In the genomic region with DNA sequence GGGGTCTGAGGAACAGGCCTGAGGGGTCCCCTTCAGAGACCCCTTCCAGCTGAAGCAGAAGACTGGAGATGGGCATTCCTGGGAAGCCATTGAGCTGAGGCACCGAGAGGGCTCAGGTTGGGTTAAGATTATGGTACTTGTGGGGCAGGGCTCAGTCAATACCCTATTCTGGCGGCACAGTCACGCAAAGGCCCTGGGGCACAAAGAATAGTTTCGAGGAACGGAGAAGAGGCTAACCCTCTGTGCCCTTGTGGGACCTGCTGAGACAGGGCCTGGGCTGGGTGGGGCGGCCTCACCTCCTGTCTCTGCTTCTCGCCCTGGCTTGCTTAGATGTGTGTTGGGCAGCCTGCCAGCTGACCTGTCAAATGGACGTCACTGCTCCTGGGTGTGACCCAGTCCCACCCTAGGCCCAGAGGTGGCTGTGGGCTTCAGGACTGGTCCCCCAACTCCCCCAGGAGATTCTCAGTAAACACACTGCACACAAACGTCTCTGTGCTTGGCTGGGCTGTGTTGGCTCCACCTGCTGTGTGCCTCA, we compare ENCODE assay signal across 10 mouse cellular contexts. TPM values are rescaled to one million over a fixed set of nuclear protein-coding genes. Genes with fewer than 3 reads are reported as not detected.
DNase-seq lines count a peak whose midpoint lies in the region; ATAC-seq and TF ChIP-seq lines count a peak whose summit lies in the region.
"Had no signal": no experiment of that assay in that cellular context is flagged by ENCODE, and none has a peak within 500 bp of the region (broad histone marks: within the 10 kb centered on the region; RNA-seq: fewer than 3 reads in every experiment).

No protein-coding gene starts in this region.

- no peak for TF ChIP-seq POLR2A in bone marrow macrophage, adult 2 months (IDR thresholded peaks at IDR 0.05; ENCODE audit: borderline replicate concordance, low read depth, low read length)

- peak overlapping the region; percentile 5; the same call in 1 of the 2 replicates for H3K4me2 ChIP-seq in heart, embryonic 15.5 days
- 0 out of 2 replicates have a peak overlapping the region, but pooled peaks have one; percentile 26 for H3K4me2 ChIP-seq in liver, embryonic 12.5 days

- intact Hi-C loops in heart, postnatal 25 days (cut with DNase I) = no loop called here

- WGBS in heart, embryonic 15.5 days = 53% methylated on average over 9 of the region's 9 CpGs
- 69% methylated on average over 9 of the region's 9 CpGs for WGBS in liver, embryonic 12.5 days (ENCODE audit: insufficient replicate concordance)

- TF ChIP-seq CTCF in bone marrow macrophage, adult 2 months (IDR thresholded peaks at IDR 0.05; ENCODE audit: low read depth, low read length) = no peak

- H3K9ac ChIP-seq in heart, embryonic 15.5 days = no peak overlapping the region
- 0 out of 2 replicates have a peak overlapping the region, but pooled peaks have one; percentile 4 for H3K9ac ChIP-seq in liver, embryonic 12.5 days

- peak overlapping the region; percentile 69 for H3K27ac ChIP-seq in bone marrow macrophage, adult 2 months (ENCODE audit: insufficient read depth, low read depth, low read length)
- H3K27ac ChIP-seq in heart, embryonic 15.5 days = no peak overlapping the region
- 0 out of 2 replicates have a peak overlapping the region, but pooled peaks have one; percentile 18 for H3K27ac ChIP-seq in liver, embryonic 12.5 days

- H3K27me3 ChIP-seq in heart, embryonic 15.5 days = no peaks in the 10 kb centered on the region
- no peaks in the 10 kb centered on the region for H3K27me3 ChIP-seq in liver, embryonic 12.5 days (replicated peaks)

- ATAC-seq in heart, embryonic 15.5 days (replicated peaks; ENCODE audit: insufficient number of reproducible peaks, insufficient read depth, low FRiP score, low read depth) = no peak
- ATAC-seq in liver, embryonic 12.5 days = no peak

- peaks cover 72% of the 10 kb centered on the region for H3K4me1 ChIP-seq in bone marrow macrophage, adult 2 months (ENCODE audit: control insufficient read depth, insufficient read depth, low read length)
- peaks cover 87% of the 10 kb centered on the region for H3K4me1 ChIP-seq in heart, embryonic 15.5 days (replicated peaks)
- H3K4me1 ChIP-seq in liver, embryonic 12.5 days = peaks cover 98% of the 10 kb centered on the region

- peak; percentile 96 for DNase-seq in heart, adult 11 months
- no peak for DNase-seq in heart, postnatal 25 days (ENCODE audit: low spot score)
- no peak for DNase-seq in yolk sac, embryonic 10.5 days (ENCODE audit: low spot score)
- no peak for DNase-seq in thymus, postnatal 36 days
- DNase-seq in right cerebral cortex, adult 2 months (ENCODE audit: low spot score in 2 of 2) = no peak
- DNase-seq: spleen, adult 18-20 months had no signal

- H3K9me3 ChIP-seq in heart, embryonic 15.5 days (replicated peaks) = no peaks in the 10 kb centered on the region
- no peaks in the 10 kb centered on the region for H3K9me3 ChIP-seq in liver, embryonic 12.5 days (replicated peaks)

- peaks cover 12% of the 10 kb centered on the region for H3K36me3 ChIP-seq in heart, embryonic 15.5 days
- H3K36me3 ChIP-seq in liver, embryonic 12.5 days = peaks cover 78% of the 10 kb centered on the region

- no peak overlapping the region for H3K4me3 ChIP-seq in bone marrow macrophage, adult 2 months (ENCODE audit: insufficient read depth, low read length)
- H3K4me3 ChIP-seq in heart, embryonic 15.5 days = no peak overlapping the region
- H3K4me3 ChIP-seq in liver, embryonic 12.5 days = no peak overlapping the region

RNA-seq across cellular contexts. Expression of a gene that starts 6.4 kb away (rescaled TPM):
- total RNA-seq in heart, postnatal 25 days (2021) = 1 to 10 TPM; 1.9 to 2.0 TPM
- 15.4 and 17.8 TPM in 2 replicates for polyA plus RNA-seq in bone marrow macrophage, adult 2 months (2012; ENCODE audit: insufficient read depth, insufficient read length, missing spikeins)
- polyA plus RNA-seq in heart, embryonic 15.5 days (2015; fragmentation: Nextera tagmentation; extraction: Ambion mirVana) = 2.1 and 3.7 TPM in 2 replicates
- 5.6 and 6.4 TPM in 2 replicates for polyA plus RNA-seq in liver, embryonic 12.5 days (2016; fragmentation: Nextera tagmentation; extraction: Ambion mirVana)

RNA-seq across cellular contexts. Expression of a gene that starts 12.2 kb away (rescaled TPM):
- 10 to 100 TPM; 81.1 to 82.9 TPM for total RNA-seq in heart, postnatal 25 days (2021)
- 87.2 and 90.4 TPM in 2 replicates for polyA plus RNA-seq in bone marrow macrophage, adult 2 months (2012; ENCODE audit: insufficient read depth, insufficient read length, missing spikeins)
- polyA plus RNA-seq in heart, embryonic 15.5 days (2015; fragmentation: Nextera tagmentation; extraction: Ambion mirVana) = 95.2 and 118 TPM in 2 replicates
- polyA plus RNA-seq in liver, embryonic 12.5 days (2016; fragmentation: Nextera tagmentation; extraction: Ambion mirVana) = 67.5 and 74.1 TPM in 2 replicates

RNA-seq across cellular contexts. Expression of a gene that starts 16.4 kb away (rescaled TPM):
- under 1 TPM; 0.14 to 0.18 TPM for total RNA-seq in heart, postnatal 25 days (2021)
- polyA plus RNA-seq in bone marrow macrophage, adult 2 months (2012; ENCODE audit: insufficient read depth, insufficient read length, missing spikeins) = 0.67 and 0.71 TPM in 2 replicates
- 0.34 and 0.51 TPM in 2 replicates for polyA plus RNA-seq in heart, embryonic 15.5 days (2015; fragmentation: Nextera tagmentation; extraction: Ambion mirVana)
- polyA plus RNA-seq in liver, embryonic 12.5 days (2016; fragmentation: Nextera tagmentation; extraction: Ambion mirVana) = 0.35 and 0.43 TPM in 2 replicates

RNA-seq across cellular contexts. Expression of a gene that starts 22.6 kb away (rescaled TPM):
- total RNA-seq in heart, postnatal 25 days (2021) = not detected
- polyA plus RNA-seq in bone marrow macrophage, adult 2 months (2012; ENCODE audit: insufficient read depth, insufficient read length, missing spikeins) = not detected in 2 replicates
- polyA plus RNA-seq in heart, embryonic 15.5 days (2015; fragmentation: Nextera tagmentation; extraction: Ambion mirVana) = 15.7 TPM in 1 of 2 replicates, not detected in the other
- 0.98 and 11.0 TPM in 2 replicates for polyA plus RNA-seq in liver, embryonic 12.5 days (2016; fragmentation: Nextera tagmentation; extraction: Ambion mirVana)
- total RNA-seq: layer of hippocampus, adult 8-10 months had no signal

RNA-seq across cellular contexts. Expression of a gene that starts 24.5 kb away (rescaled TPM):
- 10 to 100 TPM; 49.2 to 50.7 TPM for total RNA-seq in heart, postnatal 25 days (2021)
- 14.6 and 19.3 TPM in 2 replicates for polyA plus RNA-seq in bone marrow macrophage, adult 2 months (2012; ENCODE audit: insufficient read depth, insufficient read length, missing spikeins)
- polyA plus RNA-seq in heart, embryonic 15.5 days (2015; fragmentation: Nextera tagmentation; extraction: Ambion mirVana) = 34.8 and 45.7 TPM in 2 replicates
- polyA plus RNA-seq in liver, embryonic 12.5 days (2016; fragmentation: Nextera tagmentation; extraction: Ambion mirVana) = 26.6 and 27.4 TPM in 2 replicates
